Mouse (Mus musculus) MEL-GATA-1-ER (cell line): ENCODE data around the gene Setd1b.

Experiments used
- DNase-seq: peaks from one replicate; pipeline ENCODE4 v3.0.0-alpha.2; 2012; ENCODE audit warnings: low read depth; ENCODE audit errors: extremely low read depth

The Setd1b gene

DNA sequence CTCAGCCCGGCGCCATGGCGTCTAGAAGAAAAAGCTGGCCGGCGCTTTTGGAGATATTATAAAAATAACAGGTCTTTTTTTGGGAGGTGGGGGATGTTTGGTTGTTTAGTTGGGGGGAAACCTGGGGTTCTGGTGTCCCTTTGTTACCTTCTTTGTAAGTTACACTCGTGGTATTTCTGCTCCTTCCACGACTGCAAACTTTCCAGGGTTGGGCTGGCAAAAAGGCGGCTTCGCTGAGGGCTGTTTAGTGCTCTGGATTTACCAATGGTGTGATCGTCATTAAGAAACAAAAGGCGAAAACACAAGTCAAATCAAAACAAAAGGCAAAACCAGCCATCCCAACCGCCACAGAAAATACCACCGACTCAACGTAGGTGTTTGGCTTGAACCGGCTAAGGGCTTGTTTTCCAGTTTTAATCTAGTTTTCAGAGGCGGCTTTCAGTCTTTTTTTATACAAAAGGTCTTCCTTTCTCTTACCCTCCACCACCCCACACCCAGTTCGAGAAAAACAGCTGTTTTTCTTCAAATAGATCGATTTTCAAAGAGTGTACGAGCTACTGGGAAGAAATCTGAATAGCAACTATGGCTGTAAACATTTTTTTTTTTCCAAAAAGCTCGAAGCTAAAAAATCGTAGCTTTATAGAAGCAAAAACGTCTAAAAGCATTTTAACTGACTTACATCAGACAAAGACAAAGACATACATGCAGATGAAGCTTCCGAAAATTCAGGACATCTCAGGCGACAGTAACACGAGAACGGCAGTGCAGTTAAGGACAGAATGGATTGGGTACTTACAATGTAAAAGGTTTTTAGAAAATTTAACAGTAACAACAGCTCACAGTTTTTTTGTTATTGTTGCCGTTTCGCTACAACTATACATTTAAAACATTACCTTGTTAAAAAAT lies 2.0 kb upstream of the Setd1b start:
- no peak for DNase-seq

DNA sequence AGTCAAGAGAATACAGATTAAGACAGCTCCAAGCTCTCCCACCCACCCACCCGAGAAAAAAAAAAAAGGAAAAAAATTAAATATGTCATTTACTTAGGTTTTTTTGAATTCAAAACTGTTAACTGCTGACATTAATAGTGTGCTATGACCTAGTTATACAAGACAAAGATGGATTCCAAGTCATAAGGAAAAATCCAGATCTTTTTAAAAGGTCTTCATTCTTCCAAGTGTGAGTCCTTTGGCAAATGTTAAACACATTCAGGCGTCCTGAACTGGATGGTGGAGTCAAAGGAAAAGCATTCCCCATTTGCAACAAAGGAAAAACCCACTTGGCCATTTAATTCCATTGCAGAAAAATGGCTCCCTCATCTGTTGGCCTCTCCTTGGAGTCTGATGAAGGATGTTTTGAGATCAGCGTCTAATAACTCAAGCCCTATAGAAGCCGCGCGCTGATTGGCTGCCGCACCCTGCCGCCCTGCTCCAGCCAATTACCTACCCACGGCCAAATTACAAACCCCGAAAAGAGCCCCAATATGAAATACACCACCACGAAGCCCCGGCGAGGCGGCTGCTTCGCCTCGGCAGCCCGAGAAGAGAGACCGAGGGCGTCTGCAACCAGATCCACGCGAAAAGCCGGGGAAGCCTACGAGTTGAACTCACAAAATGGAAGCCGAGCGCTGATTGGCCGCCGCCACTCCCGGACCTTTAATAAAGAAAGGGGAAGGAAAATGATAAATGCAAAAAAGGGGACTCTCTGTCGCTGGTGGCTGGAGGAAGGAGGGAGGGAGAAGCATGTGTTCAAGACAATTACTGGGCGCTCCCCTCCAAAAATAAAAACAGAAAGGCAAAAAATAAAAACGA lies 1.1 kb upstream of the Setd1b start:
- DNase-seq, result peak; percentile 88

DNA sequence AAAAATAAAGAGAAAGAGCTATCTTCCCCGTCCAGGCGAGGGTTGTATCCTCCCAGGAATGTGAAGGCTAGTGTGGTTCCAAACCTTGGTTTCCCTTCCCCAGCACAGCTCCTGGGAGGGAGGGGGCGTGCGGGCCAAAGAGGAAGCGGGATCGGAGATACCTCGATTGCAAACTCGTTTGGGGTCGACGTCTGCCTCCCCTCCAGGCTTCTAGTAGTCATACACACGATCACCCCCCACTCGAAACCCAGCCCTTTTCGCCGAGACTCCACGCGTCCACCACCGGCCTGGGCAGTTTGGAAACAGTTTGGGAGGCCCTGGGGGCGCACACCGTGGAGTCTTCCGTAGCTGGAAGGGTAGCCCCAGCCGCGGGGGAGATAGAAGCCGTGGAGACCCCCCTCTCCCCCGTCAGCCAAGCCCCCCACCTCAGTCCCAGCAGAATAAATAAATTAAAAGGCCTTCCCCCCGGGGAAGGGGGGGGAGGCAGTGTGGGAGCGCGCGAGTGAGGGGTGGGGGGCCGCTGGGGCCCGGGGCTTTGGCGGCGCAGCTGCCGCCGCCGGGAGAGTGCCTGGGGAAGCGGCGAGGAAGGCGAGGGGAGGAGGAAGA lies 335 bp upstream of the Setd1b start:
- DNase-seq, result no peak

DNA sequence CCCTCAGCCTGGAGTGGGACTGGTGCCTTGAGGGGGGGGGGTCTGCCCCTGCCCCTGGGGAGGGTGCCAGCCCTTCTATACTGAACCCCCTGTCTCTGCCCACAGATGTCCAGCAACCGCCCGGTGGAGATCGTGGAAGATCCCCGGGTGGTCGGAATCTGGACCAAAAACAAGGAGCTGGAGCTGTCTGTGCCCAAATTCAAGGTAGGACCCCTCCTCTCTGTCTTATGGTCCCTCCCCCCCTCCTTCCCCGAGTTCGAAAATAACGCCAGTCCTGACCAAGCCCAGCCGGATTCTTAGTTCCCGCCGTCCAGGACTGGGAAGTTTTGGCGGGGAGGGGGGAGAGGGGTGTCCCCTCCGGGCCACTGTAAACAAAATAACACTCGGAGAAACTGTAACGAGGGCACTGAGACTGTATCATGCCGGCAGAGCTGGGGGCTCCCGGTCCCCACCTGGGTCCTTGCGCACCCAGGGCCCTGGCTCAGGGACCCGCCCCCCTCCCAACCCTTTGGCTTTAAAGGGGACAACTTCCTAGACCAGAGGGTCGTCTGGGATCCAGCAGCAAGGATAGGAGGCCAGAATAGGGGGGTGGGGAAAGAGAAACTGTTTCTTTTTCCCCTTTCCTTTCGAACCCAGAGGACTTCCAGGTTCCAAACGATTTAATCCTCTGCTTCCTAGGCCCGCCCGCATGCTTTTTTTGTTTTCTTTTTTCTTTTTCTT lies 1.4 kb downstream of the Setd1b start:
- no peak for DNase-seq

DNA sequence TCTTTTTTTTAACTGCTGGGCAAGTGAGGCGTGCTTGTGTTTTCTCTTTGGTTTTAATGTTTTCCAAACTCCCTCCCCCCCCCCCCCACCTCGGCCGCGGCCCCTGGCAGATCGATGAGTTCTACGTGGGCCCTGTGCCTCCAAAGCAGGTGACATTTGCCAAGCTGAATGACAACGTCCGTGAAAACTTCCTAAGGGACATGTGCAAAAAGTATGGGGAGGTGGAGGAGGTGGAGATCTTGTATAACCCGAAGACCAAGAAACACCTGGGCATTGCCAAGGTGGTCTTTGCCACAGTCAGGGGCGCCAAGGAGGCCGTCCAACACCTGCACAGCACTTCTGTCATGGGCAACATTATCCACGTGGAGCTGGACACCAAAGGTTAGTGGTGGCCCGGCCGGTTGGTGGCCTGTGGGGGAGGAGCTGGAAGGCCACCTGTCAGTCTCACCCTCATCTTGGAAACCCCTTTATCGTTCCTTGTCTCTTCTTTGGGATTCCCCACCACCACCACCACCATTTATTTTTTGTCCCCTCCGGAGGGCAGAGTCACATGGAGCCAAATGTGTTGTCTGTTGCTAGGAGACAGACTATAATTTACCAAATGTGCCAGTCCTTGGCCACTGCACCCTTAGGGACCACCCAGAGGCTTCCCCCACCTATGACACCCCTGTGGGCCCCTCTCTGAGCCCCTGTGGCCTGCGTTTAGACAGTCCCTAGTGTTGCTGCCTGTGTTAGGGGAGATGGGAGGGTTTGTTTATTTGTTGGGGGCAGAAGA lies 2.2 kb downstream of the Setd1b start:
- DNase-seq, result no peak

DNA sequence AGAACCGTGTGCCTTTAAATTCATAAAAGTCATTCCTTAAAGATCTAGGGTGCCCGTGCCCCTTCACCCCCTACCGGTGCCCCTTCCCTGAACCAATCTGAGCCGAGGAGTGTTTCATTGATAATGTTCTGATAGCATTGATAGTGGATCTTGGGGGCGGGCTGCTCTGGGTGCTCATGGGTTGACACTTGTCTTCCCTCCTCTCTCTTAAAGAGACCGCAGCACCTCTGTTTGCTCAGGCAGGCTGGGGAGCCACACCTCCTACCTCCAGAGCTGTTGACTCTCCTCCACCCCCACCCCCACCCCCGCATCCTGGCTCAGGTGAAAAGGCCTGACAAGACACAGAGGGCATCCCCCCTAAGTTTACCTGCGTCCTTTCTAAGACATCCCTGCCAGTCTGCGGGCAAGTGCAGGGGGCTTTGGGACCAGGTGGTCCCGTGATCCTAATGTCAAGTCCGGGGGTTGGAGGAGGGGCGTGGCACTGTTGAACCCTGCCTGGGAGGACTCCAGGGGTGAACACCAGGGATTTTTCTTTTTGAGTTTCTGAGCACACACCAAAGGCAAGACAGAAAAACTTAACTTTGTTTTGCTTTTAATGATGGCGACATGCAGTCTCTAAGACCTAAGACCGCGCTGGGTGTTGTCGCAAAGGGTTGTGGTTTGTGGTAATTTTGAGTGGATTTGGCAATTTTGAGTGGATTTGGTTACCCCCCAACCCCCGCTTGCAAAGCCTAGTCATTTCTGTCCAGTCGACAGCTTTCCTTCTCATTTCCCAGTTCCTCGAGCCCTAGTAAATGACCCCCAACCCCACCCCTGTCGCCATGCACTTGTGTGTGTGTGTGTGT lies 3.0 kb downstream of the Setd1b start:
- no peak for DNase-seq

DNA sequence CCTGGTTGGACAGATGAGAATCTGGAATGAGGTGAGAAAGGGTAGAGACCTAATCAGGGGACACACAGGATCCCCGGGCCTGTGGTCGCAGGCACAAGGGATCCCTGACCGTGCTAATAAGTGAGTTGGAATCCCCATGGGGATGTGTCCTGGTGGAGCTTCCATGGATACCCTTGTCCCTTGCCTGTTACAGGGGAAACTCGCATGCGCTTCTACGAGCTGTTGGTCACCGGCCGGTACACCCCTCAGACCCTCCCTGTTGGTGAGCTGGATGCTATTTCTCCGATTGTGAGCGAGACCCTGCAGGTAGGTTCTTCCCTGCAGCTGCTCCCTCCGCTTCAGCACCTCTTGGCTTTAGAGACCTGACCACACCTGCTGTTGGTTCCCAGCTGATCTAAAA lies 4.4 kb downstream of the Setd1b start:
- DNase-seq, result no peak

DNA sequence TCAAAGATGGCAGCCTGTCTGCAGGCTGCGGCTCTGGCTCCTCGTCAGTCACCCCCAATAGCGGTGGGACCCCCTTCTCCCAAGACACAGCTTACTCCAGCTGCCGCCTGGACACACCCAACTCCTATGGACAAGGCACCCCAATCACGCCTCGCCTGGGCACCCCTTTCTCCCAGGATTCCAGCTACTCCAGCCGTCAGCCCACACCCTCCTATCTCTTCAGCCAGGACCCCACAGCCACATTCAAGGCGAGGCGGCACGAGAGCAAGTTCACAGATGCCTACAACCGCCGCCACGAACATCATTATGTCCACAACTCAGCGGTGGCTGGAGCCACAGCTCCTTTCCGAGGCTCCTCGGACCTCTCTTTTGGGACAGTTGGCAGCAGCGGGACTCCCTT lies 5.6 kb downstream of the Setd1b start:
- DNase-seq, result no peak

DNA sequence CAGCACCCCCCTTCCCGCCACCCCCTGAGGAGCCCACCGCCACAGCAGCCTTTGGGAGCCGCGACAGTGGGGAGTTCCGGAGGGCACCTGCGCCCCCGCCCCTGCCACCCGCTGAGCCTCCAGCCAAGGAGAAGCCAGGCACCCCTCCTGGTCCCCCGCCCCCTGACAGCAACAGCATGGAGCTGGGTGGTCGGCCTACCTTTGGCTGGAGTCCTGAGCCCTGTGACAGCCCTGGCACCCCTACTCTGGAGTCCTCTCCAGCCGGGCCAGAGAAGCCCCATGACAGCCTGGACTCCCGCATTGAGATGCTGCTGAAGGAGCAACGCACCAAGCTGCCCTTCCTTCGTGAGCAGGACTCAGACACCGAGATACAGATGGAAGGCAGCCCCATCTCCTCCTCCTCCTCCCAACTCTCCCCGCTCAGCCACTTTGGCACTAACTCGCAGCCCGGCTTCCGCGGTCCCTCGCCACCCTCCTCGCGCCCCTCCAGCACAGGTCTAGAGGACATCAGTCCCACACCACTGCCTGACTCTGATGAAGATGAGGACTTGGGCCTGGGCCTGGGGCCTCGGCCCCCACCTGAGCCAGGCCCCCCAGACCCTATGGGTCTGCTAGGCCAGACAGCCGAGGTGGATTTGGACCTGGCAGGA lies 6.2 kb downstream of the Setd1b start:
- DNase-seq, result no peak

DNA sequence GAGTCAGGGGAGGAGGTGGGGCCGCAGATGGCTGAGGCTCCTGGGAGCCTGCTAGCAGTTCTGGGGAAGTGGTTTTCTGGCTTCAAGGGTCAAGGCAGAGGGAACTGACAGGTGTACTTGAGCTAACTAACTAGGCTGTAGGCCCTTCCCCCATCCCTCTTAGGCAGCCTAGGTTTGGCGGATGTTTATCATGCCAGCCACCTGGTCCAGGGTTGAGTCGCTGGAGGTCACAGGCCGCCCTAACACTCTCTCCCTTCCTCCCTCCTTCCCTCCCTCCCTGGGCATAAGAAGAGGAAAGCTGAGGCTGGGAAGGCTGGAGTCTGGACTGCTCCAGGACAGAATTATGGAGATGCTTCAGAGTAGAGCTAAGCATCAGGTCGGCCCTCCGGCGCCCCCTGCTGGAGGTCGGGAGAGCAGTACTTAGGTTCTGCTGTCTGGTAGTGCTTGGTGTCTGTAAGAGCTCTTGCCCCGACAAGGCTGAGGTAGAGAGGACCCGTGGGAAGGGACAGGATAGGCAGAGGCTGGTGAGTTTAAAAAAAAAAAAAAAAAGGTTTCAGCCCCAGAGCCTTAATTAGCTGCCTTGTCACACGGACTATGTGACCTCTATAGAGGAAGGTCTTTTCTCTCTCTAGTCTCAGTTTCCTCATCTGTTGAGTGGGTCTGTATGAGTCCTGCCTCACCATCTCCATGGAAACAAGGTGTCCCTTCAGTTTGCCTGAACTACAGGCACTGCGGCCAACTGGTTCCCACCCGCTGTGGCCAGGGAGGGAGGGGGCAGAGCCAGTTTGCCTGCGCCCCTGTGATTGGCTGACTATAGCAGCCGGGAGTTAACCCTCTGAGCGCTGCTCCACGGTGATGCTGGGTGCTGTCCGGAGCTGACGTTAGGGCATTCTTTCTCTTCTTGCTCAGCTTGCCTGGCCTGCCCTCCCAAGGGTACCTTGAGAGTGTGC lies 7.7 kb downstream of the Setd1b start:
- peak; percentile 46 for DNase-seq

DNA sequence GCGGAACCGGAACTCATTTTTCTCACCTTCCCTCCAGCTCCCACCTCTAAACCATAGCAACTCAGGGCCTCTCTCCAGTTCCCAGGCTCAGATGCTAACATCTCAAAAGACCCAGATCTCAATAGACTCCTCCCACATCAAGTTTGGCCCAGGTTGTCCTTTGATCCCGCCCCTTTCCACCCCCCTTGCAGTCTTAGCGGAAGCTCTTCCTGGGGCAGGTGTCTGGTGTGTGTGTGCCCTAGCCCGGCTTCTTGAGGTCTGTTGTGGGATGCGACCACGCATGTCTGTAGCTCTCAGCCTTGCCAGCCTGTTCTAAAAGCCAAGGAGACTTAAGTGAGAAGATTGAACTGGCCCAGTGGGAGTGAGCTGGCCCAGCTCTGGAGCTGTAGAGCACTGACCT lies 8.6 kb downstream of the Setd1b start:
- no peak for DNase-seq

DNA sequence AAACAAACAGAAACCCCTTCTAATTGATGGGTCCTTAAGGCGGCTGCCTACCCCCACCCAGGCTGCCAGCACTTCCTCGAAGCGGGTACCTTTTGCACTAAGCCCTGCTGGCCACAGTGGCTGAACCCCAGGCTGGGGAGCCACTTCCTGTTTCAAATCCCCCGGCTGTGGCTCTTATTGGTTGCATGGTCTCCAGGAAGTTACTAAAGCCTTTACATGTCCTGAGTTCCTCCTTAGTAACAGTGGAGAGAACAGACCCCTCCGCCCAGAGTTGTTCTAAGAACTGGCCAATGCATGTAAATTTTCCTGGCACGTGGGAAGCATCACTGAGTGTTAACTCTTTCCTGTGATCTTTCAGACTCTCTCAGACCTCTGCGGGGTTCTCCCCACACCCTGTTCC lies 9.1 kb downstream of the Setd1b start:
- DNase-seq, result peak; percentile 79

DNA sequence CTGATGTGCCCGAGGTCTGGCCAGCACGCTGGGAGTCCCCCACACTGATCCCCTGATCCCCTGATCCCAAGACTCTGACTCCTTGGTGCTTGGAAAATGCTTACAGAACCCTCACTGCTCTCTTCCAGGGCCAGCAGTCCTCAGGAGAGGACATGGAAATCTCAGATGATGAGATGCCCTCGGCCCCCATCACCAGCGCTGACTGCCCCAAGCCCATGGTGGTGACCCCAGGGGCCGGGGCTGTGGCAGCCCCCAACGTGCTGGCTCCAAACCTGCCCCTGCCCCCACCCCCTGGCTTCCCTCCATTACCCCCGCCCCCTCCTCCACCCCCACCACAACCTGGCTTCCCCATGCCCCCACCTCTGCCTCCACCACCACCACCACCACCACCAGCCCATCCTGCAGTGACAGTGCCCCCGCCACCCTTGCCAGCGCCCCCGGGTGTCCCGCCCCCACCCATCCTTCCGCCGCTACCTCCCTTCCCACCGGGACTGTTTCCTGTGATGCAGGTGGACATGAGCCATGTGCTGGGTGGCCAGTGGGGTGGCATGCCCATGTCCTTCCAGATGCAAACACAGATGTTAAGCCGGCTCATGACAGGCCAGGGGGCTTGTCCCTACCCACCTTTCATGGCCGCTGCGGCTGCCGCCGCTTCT lies 9.8 kb downstream of the Setd1b start:
- DNase-seq, result no peak

DNA sequence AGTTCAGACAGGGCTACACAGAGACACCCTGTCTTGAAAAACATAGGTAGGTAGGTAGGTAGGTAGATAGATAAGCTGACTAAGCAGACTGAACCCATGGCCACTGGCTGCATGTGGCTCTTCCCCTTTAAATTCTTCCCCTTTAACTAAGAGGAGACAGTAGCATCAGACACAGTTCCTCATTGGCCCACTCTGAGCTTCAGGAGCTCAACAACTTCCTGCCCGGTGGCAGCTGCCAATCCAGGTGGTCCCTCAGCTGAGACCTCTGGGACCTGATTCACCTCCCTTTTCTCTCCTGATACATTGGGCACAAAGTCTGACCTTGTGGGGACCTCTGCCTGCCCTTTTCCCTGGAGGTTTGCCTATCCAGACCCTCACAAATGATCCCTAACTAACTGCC lies 10.9 kb downstream of the Setd1b start:
- no peak for DNase-seq

DNA sequence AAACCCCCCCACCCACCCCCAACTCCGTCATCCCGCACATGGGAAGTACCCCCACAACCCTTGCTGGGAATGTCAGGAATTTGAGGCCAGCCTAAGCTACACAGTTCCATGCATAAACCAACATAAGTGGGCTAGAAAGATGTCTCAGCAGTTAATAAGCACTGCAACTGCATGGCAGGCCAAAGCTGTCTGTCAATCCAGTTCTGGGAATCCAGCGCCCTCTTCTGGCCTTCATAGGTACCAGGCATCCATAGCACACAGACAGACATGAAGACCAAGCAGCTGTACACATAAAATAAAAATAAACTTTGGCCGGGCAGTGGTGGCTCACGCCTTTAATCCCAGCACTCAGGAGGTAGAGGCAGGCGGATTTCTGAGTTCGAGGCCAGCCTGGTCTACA lies 13.4 kb downstream of the Setd1b start:
- DNase-seq, result peak; percentile 62

DNA sequence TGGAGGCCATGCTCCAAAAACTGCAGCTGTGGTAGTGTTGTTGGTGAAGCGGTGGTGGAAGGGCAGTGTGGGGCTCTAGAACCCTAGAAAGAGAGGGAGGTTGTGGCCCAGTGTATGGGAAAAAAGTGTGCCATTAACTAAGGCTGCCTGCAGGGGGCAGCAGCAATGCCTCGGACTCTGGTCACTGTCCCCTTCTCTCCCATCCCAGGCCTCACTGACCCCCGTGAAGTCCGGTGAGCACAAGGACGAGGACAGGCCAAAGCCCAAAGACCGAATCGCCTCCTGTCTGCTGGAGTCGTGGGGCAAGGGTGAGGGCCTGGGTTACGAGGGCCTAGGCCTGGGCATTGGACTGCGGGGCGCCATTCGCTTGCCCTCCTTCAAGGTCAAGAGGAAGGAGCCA lies 14.8 kb downstream of the Setd1b start:
- no peak for DNase-seq

DNA sequence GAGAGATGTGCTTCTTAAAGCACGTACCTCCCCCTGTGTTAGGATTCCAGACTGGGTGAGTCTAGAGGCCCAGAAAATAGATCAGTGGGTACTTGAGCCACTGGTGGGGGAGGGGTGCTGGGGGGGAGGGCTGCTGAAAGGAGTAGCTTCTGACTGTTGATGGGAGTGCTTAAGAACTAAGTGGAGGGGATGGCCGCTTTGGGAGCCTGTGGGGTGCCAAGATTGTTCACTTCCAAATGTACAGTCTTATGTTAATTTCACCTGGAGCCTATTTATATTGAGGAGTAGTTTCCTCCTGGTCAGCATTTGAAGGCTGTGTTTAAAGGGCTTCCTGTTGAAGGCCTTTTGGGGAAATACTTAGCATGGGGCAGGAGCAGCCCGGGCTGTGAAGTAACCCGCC lies 16.0 kb downstream of the Setd1b start:
- no peak for DNase-seq

DNA sequence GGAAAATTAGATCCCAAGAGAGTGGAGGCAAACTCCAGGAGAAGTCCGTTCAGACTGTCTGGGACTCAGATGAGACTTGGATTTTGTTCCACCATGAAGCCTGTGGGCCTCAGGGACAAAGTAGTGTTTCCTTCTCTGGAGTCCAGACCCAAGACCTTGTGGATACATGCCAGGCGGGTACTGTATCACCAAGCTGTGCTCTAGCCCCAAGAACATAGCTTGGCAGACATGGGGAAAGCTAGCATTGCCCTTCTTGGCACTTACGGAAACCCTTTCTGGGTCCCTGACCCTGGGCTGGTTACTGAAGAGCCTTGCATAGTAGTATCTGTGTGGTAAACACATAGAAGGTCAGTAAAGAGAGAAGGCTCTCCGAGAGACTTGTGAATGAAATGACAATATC lies 17.5 kb downstream of the Setd1b start:
- DNase-seq, result no peak
